Mouse (Mus musculus) layer of hippocampus, adult 18-20 months (tissue): ENCODE data around the gene Rpp30. TPM values are rescaled to one million over a fixed set of nuclear protein-coding genes. Genes with fewer than 3 reads are reported as not detected.
A peak's percentile ranks its signal among the peaks of the same experiment; 100 is the strongest.

ENCODE experiments used
- DNase-seq, 2 experiments: peaks; one replicate each; pipeline ENCODE4 v3.0.0; 2022; ENCODE audit warnings: low spot score in 2 of 2
- total RNA-seq, 2 experiments: library from RNA; stranded (reverse); gene quantifications; 2 replicates each; pipeline ENCODE4 v1.2.3; 2021

Rpp30 gene
- total RNA-seq, 2 experiments from 2014 or later, result 15.1 to 15.9 TPM

DNA sequence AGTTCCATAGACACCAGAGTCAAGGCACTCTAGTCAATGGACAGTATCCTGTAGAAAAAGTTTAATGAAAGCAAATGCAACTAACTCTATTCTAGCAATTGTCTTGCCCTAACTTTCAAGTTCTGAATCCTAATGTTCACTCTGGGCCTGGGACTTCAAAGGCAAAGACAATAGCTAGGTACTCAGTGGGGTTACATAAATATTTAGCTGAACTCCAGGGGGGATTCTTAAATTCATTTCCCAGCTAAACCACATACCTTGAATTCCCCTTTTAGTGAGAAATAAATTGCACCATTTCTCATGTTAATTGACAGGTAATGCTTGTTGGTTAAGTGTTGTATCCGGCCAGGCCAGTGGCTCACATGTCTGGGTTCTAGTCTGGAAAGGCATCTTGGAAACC, 40.7 kb downstream of the Rpp30 start:
- no peak for DNase-seq

DNA sequence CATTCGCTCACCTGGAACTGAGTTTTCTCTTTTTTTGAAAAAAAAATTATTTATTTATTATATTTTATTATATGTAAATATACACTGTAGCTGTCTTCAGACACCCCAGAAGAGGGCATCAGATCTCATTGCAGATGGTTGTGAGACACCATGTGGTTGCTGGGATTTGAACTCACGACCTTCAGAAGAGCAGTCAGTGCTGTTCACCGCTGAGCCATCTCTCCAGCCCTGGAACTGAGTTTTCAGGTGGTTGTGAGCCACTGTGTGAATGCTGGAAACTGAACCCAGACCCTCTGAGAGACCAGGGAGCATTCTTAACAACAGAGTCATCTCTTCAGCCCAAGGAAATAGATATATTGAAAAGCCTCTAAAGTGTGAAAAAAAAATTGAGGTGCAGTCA, 44.9 kb downstream of the Rpp30 start:
- DNase-seq, result no peak

DNA sequence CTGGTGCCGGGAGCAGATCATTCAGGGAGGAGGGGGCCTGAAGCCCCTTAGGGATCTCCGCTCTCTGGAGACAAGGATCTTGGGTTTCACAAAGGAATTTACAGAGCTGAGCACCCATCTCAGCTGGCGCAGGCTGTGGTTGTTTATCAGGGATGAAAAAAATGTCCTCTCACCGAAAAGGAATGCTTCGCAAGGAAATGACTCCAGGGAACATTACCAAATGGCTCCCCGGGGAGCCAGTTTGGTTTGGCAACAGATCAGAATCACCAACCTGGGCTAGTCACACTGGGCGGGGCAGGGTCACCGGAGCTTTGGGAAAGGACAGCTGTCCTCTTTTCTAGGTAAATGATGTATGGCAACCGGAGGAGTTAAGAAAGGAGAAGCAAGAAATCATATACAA, 45.7 kb downstream of the Rpp30 start:
- DNase-seq, result no peak

DNA sequence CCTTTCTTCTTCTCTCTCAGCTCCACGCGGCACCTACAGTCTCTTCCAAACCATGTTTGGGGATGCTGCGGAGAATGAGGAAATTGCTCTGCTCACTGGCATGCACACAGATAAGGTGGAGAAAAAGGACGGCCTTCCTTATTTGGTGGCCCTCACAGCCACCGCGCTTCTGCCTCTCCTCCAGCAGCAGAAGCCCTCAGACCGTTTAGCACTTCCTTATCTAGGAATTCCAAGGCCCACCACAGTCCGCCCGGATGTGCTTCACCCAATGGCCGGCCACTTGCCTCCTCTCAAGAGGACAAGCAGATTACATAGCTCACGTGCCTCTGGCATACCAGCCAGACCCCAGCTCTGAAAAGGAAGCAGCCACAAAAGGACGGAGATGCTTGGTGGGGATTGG, 46.1 kb downstream of the Rpp30 start:
- no peak for DNase-seq

DNA sequence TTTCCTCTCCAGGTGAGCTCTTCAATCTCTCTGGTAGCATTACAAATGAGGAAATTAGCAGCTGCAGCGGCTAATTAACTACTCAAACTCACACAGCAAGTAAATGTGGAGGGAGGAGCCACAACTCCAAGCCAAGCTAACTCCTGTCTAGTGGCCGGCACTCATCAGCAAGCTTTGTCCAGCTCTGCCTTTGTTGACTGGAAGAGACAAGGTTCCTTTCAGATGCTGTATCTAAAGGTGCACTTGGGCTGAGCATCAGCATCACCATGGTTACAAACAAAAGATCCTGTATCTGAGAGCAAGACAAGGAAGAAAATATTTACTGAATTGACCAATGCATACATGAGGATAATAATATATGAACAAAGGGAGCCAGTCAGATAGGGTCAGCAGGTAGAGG, 46.7 kb downstream of the Rpp30 start:
- DNase-seq, result no peak

DNA sequence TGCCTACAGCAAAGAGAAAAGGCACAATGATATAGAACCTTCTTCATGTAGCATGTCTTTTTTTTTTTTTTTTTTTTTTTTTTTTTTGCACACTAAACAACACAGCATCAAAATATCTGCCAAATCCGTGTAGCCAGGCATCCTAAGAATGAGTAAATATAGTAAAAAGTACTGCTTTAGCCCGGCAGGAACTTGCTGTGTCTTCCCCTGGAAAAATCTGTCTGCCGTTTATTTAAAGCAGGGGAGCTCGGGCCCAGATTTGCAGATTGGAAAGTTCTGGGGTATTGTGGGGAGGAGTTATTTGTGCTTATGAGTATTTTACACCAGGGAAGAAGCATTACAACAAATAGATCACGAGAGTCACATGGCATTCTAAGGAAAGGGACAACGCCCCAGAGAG, 48.5 kb downstream of the Rpp30 start:
- peak in 1 of 2 experiments; percentile 15 for DNase-seq

DNA sequence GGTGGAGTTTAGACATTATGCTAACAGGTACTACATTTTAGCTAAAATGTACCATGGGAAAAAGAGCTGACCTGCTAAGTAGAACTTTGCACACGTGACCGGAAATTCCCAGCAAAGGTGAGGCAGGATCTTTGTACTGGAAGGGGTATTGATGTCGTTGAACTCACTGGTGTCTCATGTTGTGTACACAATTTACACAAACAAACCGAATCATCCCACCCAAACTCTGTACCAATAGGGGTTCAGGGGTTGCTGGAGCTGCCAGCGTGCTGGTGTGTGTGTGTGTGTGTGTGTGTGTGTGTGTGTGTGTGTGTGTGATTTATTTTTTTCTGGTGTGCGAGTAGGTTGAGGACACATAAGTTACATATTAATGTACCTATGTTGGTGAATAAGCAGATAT, 49.5 kb downstream of the Rpp30 start:
- no peak for DNase-seq

DNA sequence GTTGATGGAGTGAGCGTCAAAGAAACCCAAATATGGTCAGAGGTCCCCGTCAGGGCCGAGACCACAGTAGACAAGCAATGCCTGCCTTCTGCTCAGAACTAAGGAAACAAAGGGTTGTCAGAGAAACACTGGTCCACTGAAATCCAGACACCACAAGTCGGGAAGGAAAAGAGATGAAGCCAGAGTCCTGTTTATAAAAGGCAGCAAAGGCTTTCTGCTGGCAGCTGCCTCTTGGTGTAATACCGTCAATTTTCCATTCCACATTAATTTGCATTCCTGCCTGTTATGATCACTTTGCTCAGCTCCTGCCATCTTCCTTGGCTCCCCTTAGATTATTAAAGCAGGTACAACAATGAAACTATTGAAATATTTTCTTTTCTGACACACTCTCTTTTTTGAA, 50.2 kb downstream of the Rpp30 start:
- DNase-seq, result no peak

DNA sequence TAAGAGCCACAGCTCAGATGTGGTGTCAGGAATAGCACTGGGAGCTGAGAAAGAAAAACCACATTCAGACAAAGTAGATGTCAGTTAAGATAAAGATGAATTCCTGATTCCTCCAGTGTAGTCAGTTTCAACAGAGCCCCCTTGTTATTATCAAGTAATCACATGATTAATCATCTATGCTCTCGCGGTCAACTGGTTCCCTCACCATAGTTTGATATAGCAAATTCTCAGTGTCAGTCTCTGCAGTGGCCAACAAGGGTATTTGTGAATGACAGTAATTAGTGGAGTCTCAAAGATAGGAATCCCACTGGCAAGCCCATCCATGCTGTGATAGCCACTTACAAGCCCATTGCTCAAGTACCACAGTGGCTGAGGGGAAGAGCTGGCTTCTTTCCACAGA, 60.1 kb downstream of the Rpp30 start:
- DNase-seq, result no peak

DNA sequence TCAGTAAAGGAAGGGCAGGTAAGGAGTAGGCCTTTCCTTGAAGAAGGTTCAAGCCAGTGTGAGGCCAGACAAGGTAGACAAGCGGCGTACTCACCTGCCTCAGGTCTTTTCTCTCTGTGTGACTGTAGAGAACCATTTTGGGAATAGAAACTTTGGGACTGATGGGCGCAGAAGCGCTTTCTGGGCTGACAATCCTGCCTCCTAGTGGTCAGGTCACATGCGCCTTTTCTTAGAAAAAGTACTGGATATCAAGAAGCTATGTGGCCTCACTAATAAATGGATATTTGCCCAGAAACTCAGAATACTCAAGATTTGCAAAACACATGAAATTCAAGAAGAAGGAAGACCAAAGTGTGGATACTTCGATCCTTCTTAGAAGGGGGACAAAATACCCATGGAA, 65.1 kb downstream of the Rpp30 start:
- no peak for DNase-seq

DNA sequence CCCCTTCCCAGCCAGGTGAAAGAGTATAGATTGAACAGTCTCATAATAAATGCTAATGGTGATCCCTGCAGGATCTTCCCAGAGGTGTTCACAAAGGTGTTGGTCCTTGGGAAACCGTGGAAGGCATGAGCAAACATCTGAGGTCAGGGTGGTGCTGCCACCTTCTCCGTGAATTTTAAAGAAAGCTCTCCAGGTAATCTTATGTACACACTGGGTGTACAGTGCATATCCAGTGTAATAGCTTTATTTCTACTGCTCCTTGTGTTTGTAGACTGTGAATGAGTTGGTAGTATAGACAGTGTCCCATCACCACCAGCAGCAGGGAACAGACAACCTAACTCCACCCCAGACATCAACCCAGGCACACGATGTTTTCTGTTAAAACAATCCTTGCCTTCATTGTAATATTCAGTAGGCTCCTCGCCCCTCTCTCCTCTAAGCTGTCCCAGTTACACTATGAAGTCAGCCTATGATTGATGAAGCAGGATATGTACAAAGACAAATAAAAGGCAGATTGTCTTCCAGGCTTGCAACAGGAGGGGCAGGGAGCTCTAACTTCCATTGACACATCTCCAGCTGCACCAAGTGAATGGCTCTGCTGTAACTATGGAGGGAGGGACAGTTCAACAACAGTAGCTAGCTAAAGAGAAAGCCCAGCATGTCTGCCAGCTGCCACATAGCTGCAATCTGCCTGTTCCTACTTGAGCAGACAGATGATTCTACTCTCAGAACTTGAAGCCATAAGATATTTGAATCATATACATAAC, 66.9 kb downstream of the Rpp30 start:
- peak; percentile 25 to 53 for DNase-seq

Other genes starting within 250 kb of the Rpp30 start
- gene Htr7, start 26.2 kb upstream of the Rpp30 start, total RNA-seq, result 1 to 10 TPM; 9.5 to 9.9 TPM
- not detected for gene Ankrd1, start 36.4 kb downstream of the Rpp30 start, total RNA-seq